Mouse (Mus musculus) cerebellum, postnatal 4 days (tissue): ENCODE measurements around the gene Ddx31.

Experiments
- DNase-seq, 2 experiments: peaks; one replicate each; pipeline ENCODE4 v3.0.0; 2022; ENCODE audit warnings: low spot score in 2 of 2, mixed read lengths in 1 of 2

The Ddx31 gene

DNA sequence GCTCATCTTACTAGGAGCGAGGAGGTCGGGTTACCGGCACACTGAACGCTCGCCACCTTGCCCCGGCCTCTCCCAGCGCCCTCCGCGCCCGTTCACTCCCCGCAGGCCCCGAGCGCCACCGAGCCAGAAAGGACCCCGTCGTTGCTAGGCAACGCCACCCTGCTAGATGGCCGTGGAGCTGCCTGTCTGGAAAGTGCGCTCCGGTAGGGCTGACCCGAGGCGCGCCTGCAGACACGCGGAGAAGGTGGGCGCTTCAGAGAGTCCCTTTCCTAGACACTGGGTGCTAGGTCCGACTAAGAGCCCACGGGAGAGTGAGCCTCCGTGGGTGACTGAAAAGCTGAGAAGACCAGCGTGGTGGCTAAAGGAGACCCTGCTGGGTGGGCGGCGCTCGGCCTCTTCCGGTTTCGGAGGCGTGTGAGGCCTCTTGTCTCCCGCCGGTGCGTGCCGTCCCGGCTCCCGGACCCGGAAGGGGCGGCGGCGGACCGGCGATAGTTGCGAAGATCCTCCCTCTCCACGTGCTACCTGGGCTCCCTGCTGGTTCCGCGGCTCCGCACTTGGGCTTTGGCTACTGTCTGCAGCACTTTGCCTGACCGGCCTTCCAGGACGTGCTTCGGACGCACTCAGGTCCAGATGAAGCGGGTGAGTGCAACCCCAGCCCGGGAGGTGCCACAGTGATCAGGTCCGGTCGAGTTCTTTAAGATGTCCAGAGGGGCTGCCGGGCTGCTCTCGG is at the start of gene Ddx31, which contains the start of gene Gtf3c4:
Gene Ddx31 (plus strand): TSS at position 185 of the 730 bp plus-strand sequence.
Gene Gtf3c4 (minus strand): TSS at position 139 of the 730 bp plus-strand sequence.
- peak; percentile 91 to 94 for DNase-seq

DNA sequence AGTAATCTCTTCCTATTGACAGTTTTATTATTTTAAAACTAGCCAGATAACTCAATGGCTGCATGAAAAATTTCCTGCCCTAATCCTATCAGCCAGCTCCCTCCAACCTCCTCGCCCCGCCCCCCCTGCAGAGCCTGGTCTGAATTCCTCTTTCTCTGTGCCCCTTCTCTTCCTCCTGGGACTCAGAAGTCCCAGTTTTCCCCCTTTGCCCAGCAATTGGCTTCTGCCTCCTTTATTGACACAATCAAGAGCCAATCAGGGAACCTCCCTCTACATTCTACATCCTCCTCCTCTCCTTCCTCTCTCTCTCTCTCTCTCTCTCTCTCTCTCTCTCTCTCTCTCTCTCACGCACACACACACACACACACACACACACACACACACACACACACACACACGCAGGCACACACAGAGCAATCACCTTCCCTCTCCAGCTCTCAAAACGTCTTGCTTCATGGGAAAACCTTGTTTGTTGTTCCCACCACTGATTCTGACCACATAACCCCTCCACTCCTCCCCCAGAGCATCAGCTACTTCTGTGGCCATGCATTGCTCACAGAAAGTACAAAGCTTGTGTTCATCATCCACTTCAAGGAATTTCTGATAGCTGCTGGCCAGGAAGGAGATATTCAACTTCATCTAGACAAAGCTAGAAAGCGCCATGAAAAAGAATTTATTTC is 47.1 kb upstream of the Ddx31 start:
- DNase-seq, result peak in 1 of 2 experiments; percentile 18

DNA sequence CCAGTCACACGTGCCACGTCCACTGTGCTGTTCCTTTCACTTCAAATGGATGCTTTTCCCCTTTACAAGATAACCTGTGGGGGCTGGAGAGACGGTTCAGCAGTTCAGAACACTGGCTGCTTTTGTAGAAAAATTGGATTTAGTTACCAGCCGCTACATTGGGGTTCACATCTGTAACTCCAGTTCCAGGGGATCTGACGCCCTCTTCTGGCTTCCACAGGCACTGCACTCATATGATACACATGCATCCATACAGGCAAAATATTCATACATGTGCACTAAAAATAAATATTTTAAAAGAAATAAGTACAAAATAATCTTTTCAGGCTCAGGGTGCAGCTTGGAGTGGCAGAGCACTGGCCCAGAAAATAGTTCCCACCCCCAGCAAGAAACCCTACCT is 45.6 kb upstream of the Ddx31 start:
- DNase-seq, result no peak

DNA sequence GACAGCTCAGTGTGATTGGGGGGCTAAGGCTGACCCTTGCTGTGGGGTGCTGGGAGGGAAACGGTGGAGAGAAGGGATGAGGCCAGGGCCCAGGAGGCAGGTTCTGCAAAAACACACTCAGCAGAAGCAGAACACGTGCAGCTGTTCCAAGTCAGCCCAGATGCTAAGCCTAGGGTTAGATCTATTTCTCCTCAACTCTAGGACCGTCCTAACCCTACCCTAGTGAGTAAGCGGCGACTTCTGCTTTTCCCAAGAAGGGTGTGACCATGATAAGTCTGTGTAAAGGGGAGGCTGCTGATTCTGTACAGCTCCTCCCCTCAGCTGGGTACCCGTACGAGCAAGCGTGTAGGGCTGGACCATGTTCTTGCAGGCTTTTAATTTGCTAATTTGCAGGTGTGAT is 43.9 kb upstream of the Ddx31 start:
- DNase-seq, result no peak

DNA sequence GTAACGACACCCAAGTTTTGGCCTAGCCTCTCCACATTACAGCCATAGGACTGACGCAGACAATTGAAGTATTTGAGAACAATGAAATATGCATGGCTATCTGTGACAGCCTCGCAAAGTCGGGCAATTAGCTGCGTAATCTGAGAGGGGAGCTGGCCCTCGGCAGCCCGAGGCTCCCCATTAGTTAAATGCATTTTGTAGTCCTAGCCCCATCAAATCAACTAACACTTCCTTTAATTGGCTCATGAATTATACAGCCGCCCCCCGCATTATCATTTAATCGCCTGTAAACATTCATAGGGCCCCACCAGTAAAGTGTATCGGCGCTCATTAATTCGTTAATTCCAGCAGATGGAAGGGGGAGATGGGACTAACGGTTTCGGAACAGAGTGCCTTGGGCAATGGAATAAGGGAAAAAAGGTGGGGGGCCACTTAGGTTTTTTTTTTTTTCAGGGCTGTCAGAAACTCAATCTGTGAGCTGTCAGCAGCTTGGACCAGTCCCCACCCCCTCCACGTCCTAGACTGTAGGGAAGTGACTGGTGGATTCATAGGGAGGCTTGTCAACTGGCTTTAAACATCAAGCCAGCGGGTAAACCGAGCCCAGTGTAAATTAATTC is 42.6 kb upstream of the Ddx31 start:
- no peak for DNase-seq

DNA sequence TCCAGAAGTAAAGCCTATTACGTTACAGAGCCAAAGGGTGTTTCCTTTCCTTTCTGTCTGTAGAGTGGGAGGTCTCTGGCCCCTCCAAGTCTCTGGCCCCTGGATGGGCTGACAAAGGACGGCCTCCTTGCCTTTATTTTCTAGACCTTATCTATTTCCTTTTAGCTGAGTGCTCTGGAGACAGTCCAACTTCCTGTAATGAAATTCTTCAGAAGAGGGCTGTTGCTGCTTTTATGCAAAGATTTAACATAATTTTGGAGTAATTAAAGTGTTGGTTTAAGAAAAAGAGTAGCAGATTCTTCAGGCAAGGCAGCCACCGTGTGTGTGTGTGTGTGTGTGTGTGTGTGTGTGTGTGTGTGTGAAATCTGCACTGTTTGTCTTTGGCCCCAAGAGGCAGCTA is 41.8 kb upstream of the Ddx31 start:
- DNase-seq, result no peak

DNA sequence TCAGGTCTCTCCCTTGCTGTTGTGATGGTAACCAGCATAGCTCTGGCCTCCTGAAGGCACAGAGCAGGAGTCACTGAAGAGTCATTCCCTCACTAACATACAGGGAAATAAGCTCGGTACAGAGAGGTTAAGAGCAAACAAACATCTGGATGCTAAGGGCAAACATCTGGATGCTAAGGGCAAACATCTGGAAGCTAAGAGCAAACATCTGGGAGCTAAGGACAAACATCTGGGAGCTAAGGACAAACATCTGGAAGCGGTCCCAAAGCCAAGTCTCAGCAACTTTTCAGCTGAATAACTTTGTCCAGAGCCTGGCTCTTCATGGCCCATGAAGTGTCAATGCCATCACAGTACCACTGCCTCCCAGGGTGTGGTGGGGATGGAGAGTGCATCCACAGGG is 40.6 kb upstream of the Ddx31 start:
- no peak for DNase-seq

DNA sequence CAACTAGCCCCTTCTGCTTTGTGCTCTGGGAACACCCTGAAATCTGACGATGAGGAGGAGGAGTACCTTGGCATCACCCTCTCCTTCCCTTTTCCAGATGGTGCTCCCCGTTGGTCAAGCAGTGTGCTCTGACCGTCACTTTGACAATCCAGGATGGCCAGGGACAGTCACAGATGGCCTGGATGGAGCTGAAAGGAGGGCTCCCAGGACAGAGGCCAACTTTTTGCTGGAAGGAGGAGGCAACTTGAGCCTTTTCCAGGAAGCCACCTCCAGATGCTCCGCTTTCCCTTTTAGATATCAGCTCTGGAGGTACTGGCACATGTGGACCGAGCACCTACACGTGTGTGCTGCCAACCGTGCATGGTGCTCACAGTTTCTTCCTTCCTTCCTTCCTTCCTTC is 36.8 kb upstream of the Ddx31 start:
- no peak for DNase-seq

DNA sequence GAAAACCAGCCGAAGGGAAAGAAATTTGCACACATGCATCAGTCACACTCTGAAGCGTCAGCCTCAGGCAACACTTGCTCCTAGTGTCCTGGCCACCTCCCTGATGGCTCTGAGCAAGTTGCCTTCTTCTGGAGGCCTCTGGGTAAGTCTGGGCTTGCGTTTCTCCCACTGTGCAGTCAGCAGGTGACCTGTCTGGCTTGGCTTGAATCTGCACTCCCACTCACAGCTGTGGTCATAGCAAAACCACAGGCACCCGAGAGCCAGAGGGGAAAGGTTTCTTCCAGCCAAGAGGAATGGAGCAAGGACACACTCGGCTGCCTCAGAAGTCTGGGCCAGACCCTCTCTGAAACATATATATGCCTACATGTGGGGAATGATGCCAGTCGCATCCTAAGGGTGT is 31.4 kb upstream of the Ddx31 start:
- DNase-seq, result no peak

DNA sequence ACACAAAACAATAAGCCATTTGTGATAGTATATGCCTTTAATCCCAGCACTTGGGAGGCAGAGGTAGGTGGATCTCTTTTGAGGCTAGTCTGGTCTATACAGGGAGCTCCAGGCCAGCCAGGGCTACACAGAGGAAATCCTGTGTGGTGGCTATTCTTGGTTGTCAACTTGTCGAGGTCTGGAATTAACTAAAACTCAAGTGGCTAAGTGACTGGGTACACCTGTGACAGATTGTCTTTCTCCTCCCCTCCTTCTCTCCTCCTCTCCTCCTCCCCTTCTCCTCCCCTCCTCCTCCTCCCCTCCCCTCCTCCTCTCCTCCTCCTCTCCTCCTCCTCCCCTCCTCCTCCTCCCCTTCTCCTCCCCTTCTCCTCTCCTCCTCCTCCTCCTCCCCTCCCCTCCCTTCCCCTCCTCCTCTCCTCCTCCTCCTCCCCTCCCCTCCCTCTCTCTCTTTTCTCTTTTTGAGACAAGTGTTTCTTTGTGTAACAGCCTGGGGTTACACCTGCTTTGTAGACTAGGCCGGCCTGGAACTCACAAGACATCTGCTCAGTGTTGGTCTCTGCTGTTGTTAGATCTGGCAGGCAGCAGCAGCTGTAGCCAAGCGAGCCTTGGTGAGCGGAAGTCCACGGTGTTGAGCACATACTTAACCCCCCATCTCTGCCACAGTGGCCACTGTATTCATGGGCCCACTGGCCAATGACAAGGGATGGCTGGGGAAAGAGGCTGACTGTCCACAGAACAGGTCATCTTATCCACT is 29.8 kb upstream of the Ddx31 start:
- no peak for DNase-seq

DNA sequence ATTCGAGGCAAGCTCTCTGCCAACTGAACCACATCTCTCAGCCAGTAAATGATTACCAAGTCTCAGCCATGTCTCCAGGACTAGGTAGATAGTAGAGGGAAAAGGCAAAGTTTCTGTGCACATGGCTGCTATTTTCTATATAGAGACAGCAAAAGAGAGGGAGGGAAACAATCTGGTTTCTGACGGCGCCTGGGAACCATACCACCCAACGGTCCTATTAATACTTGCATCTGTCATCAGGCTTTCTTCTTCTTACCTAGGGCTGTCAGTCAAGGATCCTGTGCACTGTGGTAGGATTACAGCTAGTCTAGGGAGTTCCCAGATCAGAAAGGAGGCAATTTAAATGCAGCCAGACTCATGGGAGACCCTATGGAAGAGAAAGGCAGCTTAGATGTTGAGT is 21.3 kb upstream of the Ddx31 start:
- DNase-seq, result no peak

DNA sequence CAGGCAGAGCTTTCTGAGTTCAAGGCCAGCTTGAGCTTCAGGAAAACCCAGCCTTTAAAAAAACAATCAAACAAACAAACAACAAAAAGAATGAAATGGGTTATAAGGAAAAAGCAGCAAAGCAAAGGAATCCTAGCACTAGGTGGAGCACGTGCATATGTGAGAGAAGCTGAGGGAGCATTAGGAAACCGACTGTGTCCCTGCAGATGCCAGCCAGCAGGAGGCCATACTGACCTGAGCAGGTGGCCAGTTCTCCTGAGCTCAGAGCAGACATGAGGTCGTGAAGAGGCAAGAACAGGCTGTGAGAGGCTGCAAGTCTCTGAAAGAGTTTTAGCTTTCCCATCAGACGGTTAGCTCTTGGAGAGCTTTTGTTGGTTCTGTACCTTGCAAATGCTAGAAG is 10.9 kb upstream of the Ddx31 start:
- DNase-seq, result no peak

DNA sequence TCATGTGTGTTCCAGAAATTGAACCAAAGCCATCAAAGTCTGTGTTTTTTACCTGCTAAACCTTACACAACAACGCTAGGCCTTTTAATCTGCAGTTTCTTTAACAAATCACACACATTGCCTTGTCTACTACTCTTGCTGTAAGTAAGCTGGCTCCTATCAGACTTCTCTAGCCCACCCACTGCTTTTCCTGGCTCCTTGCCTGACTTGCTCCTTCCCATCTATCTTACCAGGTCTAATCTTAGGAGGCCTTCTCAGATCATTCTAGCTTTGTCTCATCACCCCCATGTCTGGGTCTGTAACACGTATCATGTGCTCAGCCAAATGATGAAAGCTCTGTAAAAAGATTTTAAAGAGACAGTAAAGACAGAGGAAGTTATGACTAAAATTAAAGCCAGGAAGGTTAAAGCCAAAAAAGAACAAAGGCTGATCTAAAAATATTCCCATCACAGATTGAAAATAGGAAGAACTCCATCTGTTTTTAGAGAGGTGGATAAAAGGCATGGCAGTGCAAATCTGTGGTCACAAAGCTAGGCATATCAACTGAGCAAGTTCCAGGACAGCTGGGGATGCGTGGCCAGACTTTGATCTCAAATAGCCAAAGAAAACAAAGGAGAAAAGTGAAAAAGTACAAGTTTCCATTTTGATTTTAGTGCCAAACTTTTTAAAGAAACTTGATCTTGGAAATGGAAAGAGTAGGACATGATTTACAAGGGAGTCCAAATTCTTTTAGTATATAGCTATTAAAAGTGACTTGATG is 3.8 kb upstream of the Ddx31 start:
- DNase-seq, result peak in 1 of 2 experiments; percentile 35

DNA sequence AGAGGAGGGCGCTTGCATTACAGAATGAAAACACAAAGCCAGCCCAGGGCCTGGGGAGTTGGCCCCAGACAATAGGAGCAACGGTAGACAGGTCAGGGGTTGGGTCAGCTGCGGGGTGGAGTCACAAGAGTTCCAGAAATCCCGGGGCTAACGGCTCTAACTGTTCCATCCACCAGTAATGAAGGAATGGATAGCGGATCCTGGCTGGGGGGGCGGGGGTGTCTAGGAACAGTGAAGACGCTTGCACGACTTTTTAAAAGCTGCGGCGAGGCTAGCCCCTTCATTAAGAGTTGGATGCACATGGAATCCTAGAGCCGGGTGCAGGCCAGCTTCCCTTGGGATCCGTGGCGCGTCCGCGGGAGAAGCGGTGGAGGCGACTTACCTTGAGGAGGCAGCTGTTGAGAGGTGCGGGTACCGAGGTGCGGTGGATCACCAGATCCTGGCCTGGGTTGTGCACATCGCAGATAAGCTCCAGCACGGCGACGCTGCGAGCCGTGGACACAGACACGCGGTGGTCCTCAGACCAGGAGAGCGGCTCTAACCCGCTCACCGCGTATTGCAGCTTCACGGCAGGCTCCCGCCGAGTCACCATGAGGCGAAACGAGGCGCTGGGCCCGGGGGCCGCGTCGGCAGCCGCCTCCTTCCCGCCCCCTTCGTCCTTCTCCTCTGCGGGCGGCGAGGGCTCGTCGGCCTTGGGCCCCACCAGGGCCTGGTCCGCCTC is 545 bp upstream of the Ddx31 start:
- no peak for DNase-seq

DNA sequence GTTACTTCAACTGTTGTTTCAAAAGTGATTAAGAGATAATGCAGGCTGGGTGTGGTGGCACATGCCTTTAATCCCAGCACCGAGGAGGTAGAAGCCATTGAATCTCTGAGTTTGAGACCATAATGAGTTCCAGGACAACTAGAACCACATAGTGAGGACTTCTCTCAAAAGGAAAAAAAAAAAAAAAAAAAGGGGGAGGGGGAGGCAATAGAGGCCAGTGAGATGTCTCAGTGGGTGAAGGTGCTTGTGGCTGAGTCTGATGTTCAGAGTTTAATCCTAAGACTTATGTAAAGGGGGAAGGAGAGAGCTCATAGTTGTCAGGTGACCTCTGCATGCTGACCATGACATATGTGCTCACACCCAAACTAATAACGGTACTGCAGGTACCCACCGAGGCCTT is 1.8 kb downstream of the Ddx31 start:
- no peak for DNase-seq

DNA sequence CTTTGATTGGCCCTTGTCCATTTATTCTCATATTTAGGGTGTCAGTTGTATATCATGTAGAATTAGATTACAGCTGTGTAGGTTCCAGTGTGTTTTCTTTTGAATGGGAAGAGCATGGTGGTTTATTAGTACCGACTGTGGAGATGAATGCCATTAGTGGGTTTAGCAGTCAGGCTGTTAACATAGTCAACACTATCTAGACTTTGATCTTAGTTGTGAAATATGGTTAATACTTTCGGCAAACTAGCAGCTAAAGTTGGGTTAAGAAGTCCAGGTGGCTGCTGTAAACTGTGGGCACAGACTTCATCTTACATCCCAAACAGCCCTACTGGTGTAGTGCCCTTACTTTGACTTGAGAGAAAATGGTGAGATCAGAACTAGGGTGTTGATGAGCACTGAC is 8.7 kb downstream of the Ddx31 start:
- DNase-seq, result no peak

DNA sequence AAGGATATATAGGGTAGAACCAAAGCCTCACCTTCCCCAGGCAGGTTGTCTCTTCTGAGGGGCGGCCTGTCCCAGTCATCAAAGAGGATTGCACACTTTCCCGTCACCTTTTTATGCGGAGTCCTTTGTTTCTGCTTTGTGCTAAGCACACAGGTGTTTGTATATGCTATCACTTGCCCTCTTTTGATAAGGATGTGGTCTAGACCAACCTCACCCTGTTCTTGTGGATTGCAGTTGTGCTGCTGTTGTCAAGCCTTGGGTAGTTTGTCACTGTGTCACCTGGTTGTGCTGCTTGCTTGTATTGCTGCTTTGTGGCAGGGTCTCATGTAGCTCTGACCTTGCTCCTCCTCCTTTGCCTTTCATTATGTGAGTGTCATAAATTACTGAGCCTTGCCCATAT is 12.4 kb downstream of the Ddx31 start:
- no peak for DNase-seq

DNA sequence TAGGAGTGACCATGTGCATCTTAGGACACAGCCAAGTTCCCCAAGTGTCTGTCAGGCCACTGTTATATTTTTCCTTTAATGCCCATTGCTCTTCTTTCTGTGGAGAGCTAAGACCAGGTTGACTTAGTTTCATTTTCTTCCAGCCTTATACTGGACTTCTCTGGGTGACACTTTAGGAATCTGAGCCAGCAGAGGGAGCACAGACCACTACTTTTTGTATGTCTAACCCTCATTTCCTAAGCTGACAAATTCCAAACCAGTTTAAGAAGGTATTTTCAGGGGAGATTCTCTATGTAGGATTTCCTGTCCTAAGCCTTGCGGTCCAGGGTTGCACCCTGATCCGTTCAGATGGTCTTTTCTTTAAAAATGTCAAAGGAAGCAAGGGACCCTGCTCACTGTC is 15.6 kb downstream of the Ddx31 start:
- DNase-seq, result no peak

DNA sequence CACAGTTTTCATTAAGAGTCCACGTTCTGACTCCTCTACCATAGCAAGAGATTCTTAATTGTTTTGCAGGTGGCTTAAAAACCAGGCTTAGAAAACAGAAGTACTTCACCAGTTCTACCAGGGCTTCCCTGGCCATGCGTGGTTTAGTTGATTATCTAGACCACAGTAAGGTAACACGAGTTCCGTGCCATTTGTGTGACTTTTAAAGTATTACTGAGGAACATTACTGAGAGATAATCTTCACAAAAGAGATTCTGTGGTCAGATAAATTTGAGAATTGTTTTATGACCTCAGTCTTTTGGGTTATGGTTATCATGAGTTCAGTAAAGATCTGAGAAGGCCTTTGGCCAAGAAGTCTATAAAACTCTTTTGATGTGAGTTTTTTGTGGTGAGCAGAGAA is 19.1 kb downstream of the Ddx31 start:
- no peak for DNase-seq

DNA sequence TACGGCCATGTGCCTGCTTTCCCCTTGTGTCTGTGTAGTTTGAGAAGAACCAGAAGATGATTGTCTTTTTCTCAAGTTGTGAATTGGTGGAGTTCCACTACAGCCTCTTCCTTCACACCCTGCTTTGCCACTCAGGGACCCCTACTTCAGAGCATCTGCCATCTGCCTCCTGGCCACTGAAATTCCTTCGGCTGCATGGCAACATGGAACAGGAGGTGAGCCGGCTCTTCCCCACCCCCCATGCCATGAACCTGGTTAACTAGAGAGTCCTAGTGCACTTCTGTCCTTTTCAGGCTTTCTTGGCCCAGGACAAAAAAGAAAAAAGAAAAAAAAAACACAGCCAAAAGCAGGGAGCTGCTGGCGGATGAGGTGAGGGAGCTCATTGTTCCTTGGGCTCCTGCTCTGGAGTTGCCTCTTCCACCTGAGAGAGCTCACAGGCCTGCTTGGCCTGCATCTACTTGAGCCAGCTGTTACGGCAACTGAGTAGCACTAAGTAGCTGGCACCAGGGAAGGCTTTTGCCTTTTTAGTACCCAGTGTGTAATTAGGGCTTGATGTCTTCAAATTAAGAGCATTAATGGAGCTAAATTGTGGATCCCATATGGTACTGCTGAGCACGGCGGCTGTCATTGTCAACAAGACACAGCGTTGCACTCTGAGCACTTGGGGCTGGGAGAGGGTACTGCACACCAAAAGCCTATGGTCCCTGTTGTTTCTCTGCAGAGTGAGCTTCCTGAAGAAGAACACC is 20.6 kb downstream of the Ddx31 start:
- peak in 1 of 2 experiments; percentile 46 for DNase-seq
